Mouse (Mus musculus) embryo, embryonic 11.5 days (tissue): Measurements from ENCODE around the gene Nol6.

Source experiments
- DNase-seq: peaks from one replicate; pipeline ENCODE4 v3.0.0-alpha.2; 2012; ENCODE audit warnings: low read depth, low spot score

Nol6 gene

GRCm38 (mm10) chr4:41118706-41119292 lies 5.5 kb downstream of the Nol6 start:
- no peak for DNase-seq

DNA sequence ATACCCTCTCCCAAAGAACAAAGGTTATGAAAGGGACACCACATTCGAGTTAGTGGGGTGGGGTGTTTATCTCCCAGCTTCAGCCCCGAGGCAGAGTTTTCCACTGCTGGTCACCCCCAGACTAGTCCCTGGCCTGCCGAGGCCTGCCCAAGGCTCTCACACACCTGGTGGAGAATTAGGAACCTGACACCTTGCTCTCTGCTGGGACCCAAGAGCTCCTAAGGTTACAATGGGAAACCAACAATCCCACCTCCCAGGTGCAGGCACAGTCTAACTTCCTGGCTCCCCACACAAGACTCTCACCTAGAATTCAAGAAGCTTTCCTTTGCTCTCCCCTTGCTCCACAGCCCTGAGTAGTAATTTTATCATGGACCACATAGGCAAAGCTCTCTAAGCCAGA lies 7.4 kb downstream of the Nol6 start:
- DNase-seq = no peak

GRCm38 (mm10) chr4:41115793-41116192 lies 8.5 kb downstream of the Nol6 start:
- no peak for DNase-seq

GRCm38 (mm10) chr4:41115074-41115473 lies 9.2 kb downstream of the Nol6 start:
- no peak for DNase-seq

- no peak for DNase-seq
Measured at GRCm38 (mm10) chr4:41114358-41115070, 9.7 kb downstream of the Nol6 start.

DNA sequence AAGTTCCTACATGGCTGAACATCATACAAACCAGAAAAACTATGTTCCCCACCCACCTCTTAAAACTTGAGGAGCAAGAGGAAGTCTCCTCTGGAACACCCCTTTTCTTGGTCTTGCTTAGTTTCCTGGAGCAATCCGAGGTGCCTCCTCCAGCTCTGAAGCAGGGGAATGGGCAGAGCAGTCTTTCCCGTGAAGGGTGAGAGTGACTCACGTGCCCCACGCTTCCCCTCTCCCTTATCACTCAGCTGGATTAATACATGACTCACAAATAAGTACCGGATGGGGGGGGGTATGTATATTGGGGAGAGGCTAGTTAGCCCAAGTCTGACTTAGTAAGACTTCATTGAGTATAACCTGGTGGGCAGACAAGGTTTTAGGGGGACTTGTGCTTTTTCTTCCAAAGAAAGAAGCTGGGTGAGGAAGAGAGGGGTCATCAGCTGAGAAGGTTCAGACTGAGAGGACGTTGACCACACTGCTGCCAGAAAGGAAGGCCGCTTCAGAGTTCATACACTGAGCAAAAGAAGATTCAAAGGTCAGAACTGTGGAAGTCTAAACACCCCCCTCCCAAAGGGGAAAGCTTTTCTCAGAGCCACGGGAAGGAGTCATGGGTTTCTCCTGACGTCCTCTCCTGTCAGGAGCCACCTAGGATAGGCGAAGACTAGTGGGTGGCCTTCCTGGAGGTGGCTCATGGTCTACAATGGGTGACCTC lies 15.4 kb downstream of the Nol6 start:
- DNase-seq = no peak

GRCm38 (mm10) chr4:41107440-41107839 lies 16.8 kb downstream of the Nol6 start:
- no peak for DNase-seq

DNA sequence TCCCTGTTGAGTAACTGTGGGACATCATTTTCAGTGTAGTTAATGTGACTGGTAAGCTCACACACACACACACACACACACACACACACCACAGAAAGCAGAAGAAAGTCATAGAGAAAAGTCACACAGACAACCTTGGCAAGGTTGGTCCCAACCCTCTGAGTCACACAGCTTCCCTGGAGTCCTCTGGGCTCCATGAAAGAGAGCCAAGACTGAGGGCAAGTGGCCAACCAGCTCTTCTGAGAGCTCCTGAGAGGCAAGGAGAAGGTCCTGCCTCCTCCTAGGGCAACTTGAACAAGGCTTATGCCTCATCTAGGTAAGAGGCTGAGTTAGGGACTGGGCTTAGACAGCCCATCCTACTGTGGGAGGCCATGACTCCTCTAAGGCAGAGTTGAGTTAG lies 21.4 kb downstream of the Nol6 start:
- no peak for DNase-seq

DNA sequence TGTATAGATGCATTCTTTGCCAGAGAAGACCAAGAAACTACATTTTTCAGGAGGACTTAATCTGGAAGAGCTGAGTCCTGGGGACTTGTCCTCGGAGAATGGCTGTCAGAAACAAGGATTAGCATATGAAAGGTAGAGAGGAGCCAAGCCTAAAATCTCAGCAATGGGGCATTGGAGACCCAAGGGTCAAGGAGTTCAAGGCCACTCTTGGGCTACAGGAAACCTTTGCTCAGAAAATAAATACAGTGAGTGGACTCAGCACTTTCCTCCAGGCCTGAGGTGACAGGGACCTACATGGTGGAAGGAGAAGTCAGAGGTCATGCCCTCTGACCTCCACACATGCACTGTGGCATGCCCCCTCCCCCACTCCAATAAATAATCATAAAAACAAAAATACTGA lies 23.3 kb downstream of the Nol6 start:
- DNase-seq = no peak

GRCm38 (mm10) chr4:41098577-41098951 lies 25.7 kb downstream of the Nol6 start:
- DNase-seq = no peak

DNA sequence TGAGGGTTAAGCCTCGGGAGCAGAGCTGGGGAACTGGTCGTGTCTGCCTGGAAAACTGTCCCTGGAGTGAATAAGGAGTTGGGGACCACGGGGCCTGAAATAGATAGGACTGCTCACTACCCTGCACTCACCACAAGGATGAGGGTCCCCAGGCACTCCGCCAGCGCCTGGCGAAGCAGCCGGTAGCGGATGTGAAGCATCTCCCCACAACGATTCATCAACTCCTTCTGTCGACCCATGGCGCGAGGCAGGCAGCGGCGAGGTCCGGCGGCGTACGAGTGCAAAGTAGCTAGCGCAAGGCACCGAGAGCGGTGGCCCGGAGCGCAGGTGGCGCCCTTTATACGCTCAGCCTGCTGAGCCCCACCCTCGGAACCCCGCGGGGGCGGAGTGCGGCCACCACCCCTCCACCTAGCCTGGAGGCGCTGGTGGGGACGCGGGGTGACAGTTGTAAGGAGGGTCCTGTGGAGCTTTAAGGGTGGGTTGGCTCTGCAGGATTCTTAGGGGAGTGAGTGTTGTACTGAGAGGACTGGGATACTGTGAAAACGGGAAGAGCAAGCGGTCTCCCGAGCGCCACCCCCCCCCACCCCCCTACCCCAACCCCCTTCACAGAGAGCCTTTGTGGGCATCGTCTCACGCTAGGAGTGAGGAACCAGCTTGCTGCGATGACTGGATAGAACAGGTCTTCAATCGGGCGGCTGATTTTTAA lies 26.2 kb downstream of the Nol6 start, which contains the start of gene Aqp3:
Gene Aqp3 (minus strand): TSS at position 313 of the 706 bp plus-strand sequence.
- DNase-seq = no peak

DNA sequence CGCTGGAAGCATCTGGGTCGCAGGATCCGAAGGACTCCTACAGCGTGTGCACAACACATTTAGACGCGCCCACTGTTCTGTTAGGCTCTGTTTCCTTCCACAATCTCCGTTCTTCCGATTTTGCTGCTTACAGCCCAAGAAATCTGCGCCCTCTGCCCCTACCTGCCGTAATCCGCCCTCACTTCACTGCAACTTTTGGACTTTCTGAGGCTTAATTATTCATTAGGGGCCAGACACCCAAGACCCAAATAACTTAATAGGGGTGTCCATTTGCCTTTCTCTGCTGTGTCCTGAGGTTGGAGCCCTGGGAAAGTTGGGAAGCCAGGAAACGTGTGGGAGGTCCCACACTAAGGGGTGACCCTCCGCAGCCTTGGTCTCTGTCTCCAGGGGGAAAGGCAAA lies 26.9 kb downstream of the Nol6 start:
- DNase-seq = no peak

DNA sequence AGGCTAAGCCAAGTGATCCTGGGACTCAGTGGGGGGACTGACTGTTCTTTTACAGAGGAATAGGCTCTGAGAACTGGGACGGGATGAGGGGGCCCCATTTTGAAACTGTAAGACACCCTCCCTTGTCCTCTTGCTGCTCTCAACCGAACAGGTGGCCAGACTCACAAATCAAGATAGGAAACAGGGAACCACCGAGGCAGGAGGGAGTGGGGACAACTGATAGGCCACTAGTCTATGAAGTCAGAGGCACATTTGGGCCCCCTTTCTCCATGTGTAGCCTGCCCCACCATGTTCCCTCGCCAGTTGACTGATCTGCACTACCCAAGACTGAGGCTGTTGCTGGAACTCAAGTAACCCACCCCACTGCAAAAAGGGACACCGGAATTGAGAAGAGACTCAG lies 27.5 kb downstream of the Nol6 start:
- no peak for DNase-seq

DNA sequence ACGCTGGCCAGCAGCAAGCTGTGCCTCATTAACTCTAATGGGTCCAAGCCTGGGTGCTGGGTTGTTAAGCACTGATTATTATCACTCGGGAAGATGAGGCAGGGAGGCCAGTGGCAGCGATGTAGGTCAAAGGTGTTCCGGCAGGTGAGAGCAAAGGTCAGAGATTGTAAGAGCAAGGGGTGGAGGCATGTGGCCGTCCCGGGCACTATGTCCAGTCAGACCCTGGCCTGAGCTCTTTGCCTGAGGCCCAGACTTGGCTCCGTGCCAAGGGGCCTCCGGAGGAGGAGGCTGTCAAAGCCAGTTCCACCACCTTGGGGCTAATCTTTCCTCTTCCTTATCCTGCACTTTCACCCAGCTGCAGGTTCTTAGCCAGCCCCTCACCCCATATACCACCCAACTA lies 28.1 kb downstream of the Nol6 start:
- no peak for DNase-seq

GRCm38 (mm10) chr4:41094361-41094760 lies 29.9 kb downstream of the Nol6 start:
- no peak for DNase-seq

DNA sequence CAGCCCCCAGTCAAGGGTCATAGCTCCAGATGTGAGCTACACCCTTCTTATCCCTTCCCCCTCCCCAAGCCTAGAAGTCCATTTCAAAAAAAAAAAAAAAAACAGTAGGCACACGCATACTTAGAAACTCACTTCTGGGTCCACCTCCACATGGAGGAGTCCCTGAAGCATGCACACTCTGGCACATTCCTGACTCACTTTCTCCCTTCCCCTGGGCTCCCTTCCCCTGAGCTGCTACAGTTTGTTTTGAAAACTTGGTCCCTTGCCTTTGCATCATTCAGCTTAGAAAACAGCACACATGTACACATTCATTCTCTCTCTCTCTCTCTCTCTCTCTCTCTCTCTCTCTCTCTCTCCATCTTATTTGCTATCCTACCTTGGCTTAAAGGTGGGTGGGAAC lies 31.3 kb downstream of the Nol6 start:
- no peak for DNase-seq

DNA sequence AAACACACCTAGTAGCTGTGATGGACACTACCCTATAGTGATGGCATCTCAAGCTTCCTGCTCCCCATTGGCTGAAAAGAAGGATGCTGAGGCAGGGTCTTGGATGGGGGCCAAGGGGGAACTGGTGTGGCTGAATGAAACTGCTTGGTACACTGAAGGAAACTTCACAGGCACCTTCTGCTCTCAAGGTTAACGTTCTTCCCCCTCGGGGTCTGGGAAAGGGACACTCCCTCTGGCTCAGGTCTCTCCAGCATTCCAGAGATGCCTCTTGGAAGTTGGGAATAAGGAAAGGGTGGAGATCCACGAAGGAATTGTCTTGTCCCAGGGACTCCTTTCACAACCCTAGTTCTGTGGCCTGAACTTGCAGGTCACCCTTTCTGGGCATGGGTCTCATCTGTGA lies 32.9 kb downstream of the Nol6 start:
- no peak for DNase-seq

- DNase-seq = no peak
Measured at GRCm38 (mm10) chr4:41089705-41090104, 34.5 kb downstream of the Nol6 start.

DNA sequence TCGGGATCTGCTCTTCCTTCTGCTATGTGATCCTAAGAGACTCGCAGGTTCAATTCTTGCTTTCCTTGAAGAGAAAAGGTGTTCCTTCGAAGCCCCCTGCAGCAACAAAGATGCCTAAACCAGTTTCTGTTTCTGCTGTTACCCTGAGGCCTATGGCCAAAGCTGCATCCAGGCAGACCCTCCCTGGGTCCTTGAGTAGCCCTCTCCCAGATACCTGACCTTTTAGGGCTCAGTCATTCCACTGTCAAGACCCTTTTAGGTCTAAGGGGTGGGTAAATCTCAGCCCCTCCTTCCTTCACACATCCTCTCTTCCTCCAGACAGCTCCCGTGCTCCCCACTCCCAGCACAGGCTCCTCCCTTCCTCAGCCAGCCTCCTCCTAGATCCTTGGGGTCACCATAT lies 35.1 kb downstream of the Nol6 start:
- DNase-seq = no peak

DNA sequence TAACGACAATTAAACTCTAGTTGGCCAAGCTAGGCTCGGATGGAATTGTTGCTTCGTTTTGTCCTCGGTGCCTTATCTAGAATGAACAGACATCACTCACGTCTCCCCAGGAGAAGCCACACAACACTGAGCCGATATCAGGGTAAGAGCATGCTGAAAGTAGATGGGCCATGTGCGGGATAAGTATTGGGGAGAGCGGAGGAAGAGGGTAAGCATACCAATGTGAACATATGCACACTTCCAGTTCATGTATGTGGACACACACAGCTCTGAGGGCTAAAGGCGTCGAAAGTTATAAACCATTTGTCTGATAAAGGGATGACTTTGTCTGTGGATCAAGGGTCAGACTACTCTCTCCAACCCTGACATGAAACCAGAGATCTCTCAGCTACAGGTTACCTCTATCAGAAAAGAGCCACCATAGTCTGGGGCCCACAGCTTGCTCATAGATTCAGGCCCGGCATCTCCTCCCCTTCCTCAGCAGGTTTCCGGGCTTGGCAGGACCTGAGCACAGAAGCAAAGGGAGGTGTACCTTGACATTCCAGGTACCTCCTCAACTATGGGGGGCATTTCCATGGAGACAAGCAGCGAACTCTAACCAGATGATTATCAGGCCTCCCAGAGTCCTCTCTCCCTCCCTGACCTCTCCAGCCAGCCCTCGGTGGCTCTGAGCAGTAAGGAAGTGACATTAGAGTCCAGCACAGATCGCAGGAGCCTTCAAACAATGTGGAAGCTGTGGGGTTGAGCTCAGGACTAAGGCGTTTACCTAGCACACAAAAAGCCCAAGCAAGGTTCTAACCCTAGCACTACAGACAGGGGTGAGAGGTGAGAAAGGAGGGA lies 36.6 kb downstream of the Nol6 start:
- no peak for DNase-seq

- no peak for DNase-seq
Measured at GRCm38 (mm10) chr4:41086947-41087346, 37.3 kb downstream of the Nol6 start.
